Mouse (Mus musculus) CH12.LX (cell line): ENCODE data around the gene Cmss1. TPM values are rescaled to one million over a fixed set of nuclear protein-coding genes. Genes with fewer than 3 reads are reported as not detected.

Experiments
- DNase-seq: peaks from one replicate; pipeline ENCODE4 v3.0.0-alpha.2; 2013; ENCODE audit errors: extremely low read depth
- H3K27ac ChIP-seq: 2 replicates; pipeline ENCODE4 v1.5.1; 2012; ENCODE audit warnings: low read depth, mild to moderate bottlenecking, control low read depth, moderate library complexity; ENCODE audit not compliant: insufficient read depth
- H3K27me3 ChIP-seq: replicated peaks from 2 replicates; pipeline ENCODE3; 2012; ENCODE audit warnings: inconsistent platforms
- H3K36me3 ChIP-seq, 2 experiments: replicated peaks in 1 of 2; 2 replicates each; pipeline versions ENCODE3 to v1.6.1; 2012; ENCODE audit warnings: inconsistent platforms in 1 of 2, low read length in 1 of 2, mild to moderate bottlenecking in 1 of 2, mixed read lengths in 1 of 2, moderate library complexity in 1 of 2; ENCODE audit not compliant: control insufficient read depth in 1 of 2, insufficient read depth in 1 of 2
- H3K4me1 ChIP-seq, 2 experiments: 2 replicates each; pipeline ENCODE4 v1.6.1; 2012; ENCODE audit warnings: inconsistent platforms in 1 of 2, moderate library complexity in 1 of 2; ENCODE audit not compliant: insufficient read depth in 2 of 2, control insufficient read depth in 1 of 2
- H3K4me2 ChIP-seq: 2 replicates; pipeline ENCODE4 v1.6.1; 2012; ENCODE audit warnings: low read depth, mild to moderate bottlenecking, control low read depth; ENCODE audit not compliant: poor library complexity, insufficient read depth, severe bottlenecking
- H3K4me3 ChIP-seq, 3 experiments: fragments of 150-350 bp in 1 of 3; sonication (generic) in 1 of 3; replicated peaks in 1 of 3; 2 replicates each; pipeline versions ENCODE3 to v1.5.1; 2011 to 2012; ENCODE audit warnings: low read depth in 2 of 3, low read length in 2 of 3, mild to moderate bottlenecking in 2 of 3, moderate library complexity in 2 of 3, control low read depth in 1 of 3, improper control_type of control experiment in 1 of 3, inconsistent platforms in 1 of 3, mixed read lengths in 1 of 3; ENCODE audit not compliant: poor library complexity in 1 of 3
- H3K79me2 ChIP-seq: replicated peaks from 2 replicates; pipeline ENCODE4 v1.6.1; 2012; ENCODE audit warnings: mild to moderate bottlenecking, moderate library complexity; ENCODE audit not compliant: control insufficient read depth, poor library complexity, insufficient read depth, severe bottlenecking; ENCODE audit errors: extremely low read depth
- H3K9ac ChIP-seq: 2 replicates; pipeline ENCODE4 v1.6.1; 2012; ENCODE audit warnings: low read depth, mild to moderate bottlenecking, control low read depth, moderate library complexity; ENCODE audit not compliant: insufficient read depth
- H3K9me3 ChIP-seq: replicated peaks from 2 replicates; pipeline ENCODE3; 2012; ENCODE audit warnings: low read length, inconsistent platforms, mixed read lengths
- CHD1 ChIP-seq: IDR thresholded peaks from 2 replicates; pipeline ENCODE4 v1.6.1; 2012; ENCODE audit warnings: low read depth, low read length, improper control_type of control experiment, inconsistent platforms
- CTCF ChIP-seq, 2 experiments: IDR thresholded peaks in 1 of 2; conservative IDR thresholded peaks in 1 of 2; 2 replicates each; pipeline ENCODE4 v1.5.1; 2011 to 2012; ENCODE audit warnings: low read depth in 2 of 2, low read length in 2 of 2, improper control_type of control experiment in 1 of 2, inconsistent platforms in 1 of 2, mild to moderate bottlenecking in 1 of 2, moderate library complexity in 1 of 2
- GABPA ChIP-seq: IDR thresholded peaks from 2 replicates; pipeline ENCODE4 v1.6.1; 2012; ENCODE audit warnings: low read depth, low read length, improper control_type of control experiment, inconsistent platforms; ENCODE audit not compliant: insufficient replicate concordance
- IRF4 ChIP-seq: IDR thresholded peaks from 2 replicates; pipeline ENCODE4 v1.6.1; 2014; ENCODE audit warnings: low read depth, mild to moderate bottlenecking, inconsistent platforms, low read length, improper control_type of control experiment
- JUND ChIP-seq: conservative IDR thresholded peaks from 2 replicates; pipeline ENCODE4 v1.6.1; 2011; ENCODE audit warnings: low read depth, low read length, improper control_type of control experiment
- KAT2A ChIP-seq: IDR thresholded peaks from 2 replicates; pipeline ENCODE4 v1.6.1; 2012; ENCODE audit warnings: low read length, improper control_type of control experiment, inconsistent platforms; ENCODE audit not compliant: insufficient replicate concordance
- MAFK ChIP-seq: IDR thresholded peaks from 2 replicates; pipeline ENCODE4 v1.6.1; 2011; ENCODE audit warnings: low read length, improper control_type of control experiment; ENCODE audit not compliant: insufficient replicate concordance
- MAX ChIP-seq: IDR thresholded peaks from 2 replicates; pipeline ENCODE4 v1.6.1; 2011; ENCODE audit warnings: low read length, improper control_type of control experiment
- MYC ChIP-seq: IDR thresholded peaks from 2 replicates; pipeline ENCODE4 v1.6.1; 2011; ENCODE audit warnings: low read depth, mild to moderate bottlenecking, improper control_type of control experiment, low read length
- PAX5 ChIP-seq: IDR thresholded peaks from 2 replicates; pipeline ENCODE4 v1.6.1; 2012; ENCODE audit warnings: low read length, inconsistent platforms, mixed read lengths
- POLR2A ChIP-seq: IDR thresholded peaks from 2 replicates; pipeline ENCODE4 v1.6.1; 2011; ENCODE audit warnings: low read depth, mild to moderate bottlenecking, improper control_type of control experiment, low read length
- RAD21 ChIP-seq: IDR thresholded peaks from 2 replicates; pipeline ENCODE4 v1.6.1; 2011; ENCODE audit warnings: low read depth, mild to moderate bottlenecking, low read length, improper control_type of control experiment, moderate library complexity
- SIN3A ChIP-seq: IDR thresholded peaks from 2 replicates; pipeline ENCODE4 v1.6.1; 2012; ENCODE audit warnings: low read length, improper control_type of control experiment, inconsistent platforms
- SMC3 ChIP-seq: IDR thresholded peaks from 2 replicates; pipeline ENCODE4 v1.6.1; 2011; ENCODE audit warnings: low read depth, low read length, improper control_type of control experiment
- TBP ChIP-seq: conservative IDR thresholded peaks from 2 replicates; pipeline ENCODE4 v1.6.1; 2011; ENCODE audit warnings: low read depth, low read length, improper control_type of control experiment
- TCF12 ChIP-seq: IDR thresholded peaks from 2 replicates; pipeline ENCODE4 v1.6.1; 2014; ENCODE audit warnings: low read depth, mild to moderate bottlenecking, inconsistent platforms, low read length, improper control_type of control experiment
- USF1 ChIP-seq: IDR thresholded peaks from 2 replicates; pipeline ENCODE4 v1.6.1; 2014; ENCODE audit warnings: low read depth, mild to moderate bottlenecking, inconsistent platforms, low read length, improper control_type of control experiment
- ZC3H11A ChIP-seq: IDR thresholded peaks from 2 replicates; pipeline ENCODE4 v1.6.1; 2012; ENCODE audit warnings: low read depth, mild to moderate bottlenecking, inconsistent platforms, low read length, improper control_type of control experiment
- dilution Hi-C: fragments of 300-500 bp; cut with MboI; formaldehyde crosslinking; loops from 2 replicates; pipeline ENCODE4 v1.14.3; 2020; ENCODE audit warnings: low sequenced_read_pairs; ENCODE audit not compliant: extremely low pct_unique_long_range_greater_than_20kb, extremely low pct_ligation_motif_present
- in situ Hi-C: fragments of 300-500 bp; cut with MboI; formaldehyde crosslinking; loops from 3 replicates; pipeline ENCODE4 v1.14.3; 2019; ENCODE audit warnings: low sequenced_read_pairs, low pct_ligation_motif_present, low pct_unique_long_range_greater_than_20kb, mixed read lengths
- polyA plus RNA-seq: library from polyadenylated mRNA; unstranded; fragments of >175 nt; gene quantifications from 2 replicates; pipeline ENCODE4 v1.2.1, GENCODE M21; 2012; ENCODE audit warnings: low read depth; ENCODE audit not compliant: insufficient read length
- total RNA-seq, 2 experiments: library from RNA; depleted of rRNA; stranded (reverse); fragments of 300-350 nt in 1 of 2; fragments of >200 nt in 1 of 2; gene quantifications; 2 replicates each; pipeline ENCODE4 v1.2.3; 2012 to 2014

Cmss1 gene
- total and polyA plus RNA-seq, 3 experiments = 94.7 to 107 (median 103) TPM

DNA sequence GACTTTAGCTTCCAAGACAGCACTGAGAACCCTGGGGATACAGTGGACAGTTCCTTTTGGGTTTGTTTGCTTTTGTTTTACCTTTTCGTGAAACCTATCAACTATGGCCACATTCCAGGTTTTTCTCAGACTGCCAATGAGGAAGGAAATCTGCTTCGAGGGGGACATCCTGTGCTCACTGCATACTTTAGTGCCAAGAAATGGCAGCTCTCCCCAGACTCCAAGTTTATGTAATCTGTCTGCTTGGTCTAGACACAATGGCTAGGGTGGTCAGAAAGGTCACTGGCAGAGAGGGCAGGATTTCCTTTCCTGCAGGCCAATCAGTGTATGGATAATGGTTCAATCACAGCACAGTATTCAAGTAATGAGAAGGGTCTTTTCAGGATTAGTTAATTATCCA, 24.7 kb downstream of the Cmss1 start:
- H3K27ac ChIP-seq = no peak overlapping the region
- dilution Hi-C loops (no loop called here), in situ Hi-C loops (no loop called here)
- H3K36me3 ChIP-seq = peaks cover 0 to 18% of the 10 kb centered on the region in 2 experiments
- no peaks in the 10 kb centered on the region for H3K9me3 ChIP-seq
- TF ChIP-seq KAT2A = no peak
- no peak for TF ChIP-seq PAX5
- TF ChIP-seq IRF4 = no peak
- no peak for TF ChIP-seq POLR2A
- TF ChIP-seq TCF12 = no peak
- no peak for TF ChIP-seq MAFK
- TF ChIP-seq USF1 = no peak
- no peak for TF ChIP-seq CHD1
- no peak for TF ChIP-seq SIN3A
- TF ChIP-seq JUND = no peak
- TF ChIP-seq TBP = no peak
- no peak for TF ChIP-seq SMC3
- TF ChIP-seq MAX = no peak
- H3K27me3 ChIP-seq = no peaks in the 10 kb centered on the region
- no peak overlapping the region for H3K9ac ChIP-seq
- H3K79me2 ChIP-seq = peaks cover 2% of the 10 kb centered on the region; the same call in 1 of the 2 replicates
- H3K4me2 ChIP-seq = no peak overlapping the region
- H3K4me1 ChIP-seq = peaks cover 0 to 18% of the 10 kb centered on the region in 2 experiments; a peak in 3 of 4 replicates
- no peak for DNase-seq
- H3K4me3 ChIP-seq = no peak overlapping the region

DNA sequence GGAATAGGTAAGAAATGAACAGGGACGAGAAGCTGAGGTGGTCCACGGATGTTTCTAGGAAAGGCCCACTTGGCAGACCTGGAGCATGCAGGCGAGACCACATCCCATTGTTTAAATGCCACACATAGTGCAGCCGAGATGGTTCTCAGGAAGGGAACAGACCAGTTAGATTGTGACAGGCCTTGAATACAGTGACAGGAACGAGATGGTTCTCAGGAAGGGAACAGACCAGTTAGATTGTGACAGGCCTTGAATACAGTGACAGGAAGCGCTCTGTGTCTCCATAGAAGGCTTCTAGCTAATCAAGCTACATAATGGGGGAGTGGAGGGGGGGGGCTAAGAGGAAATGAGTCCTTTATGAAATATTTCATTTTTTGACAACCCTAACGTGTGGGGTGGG, 26.6 kb downstream of the Cmss1 start:
- dilution Hi-C loops (no loop called here), in situ Hi-C loops (no loop called here)
- Histone ChIP-seq H3K79me2 (peaks cover 5% of the 10 kb centered on the region), H3K27ac (no peak overlapping the region), H3K9ac (no peak overlapping the region), H3K27me3 (no peaks in the 10 kb centered on the region), H3K4me2 (no peak overlapping the region), H3K4me1 (peaks cover 0 to 23% of the 10 kb centered on the region in 2 experiments; a peak in 2 of 4 replicates), H3K9me3 (no peaks in the 10 kb centered on the region), H3K4me3 (no peak overlapping the region), H3K36me3 (peaks cover 0 to 29% of the 10 kb centered on the region in 2 experiments)
- TF ChIP-seq GABPA = no peak
- TF ChIP-seq MAFK = no peak
- DNase-seq = no peak

DNA sequence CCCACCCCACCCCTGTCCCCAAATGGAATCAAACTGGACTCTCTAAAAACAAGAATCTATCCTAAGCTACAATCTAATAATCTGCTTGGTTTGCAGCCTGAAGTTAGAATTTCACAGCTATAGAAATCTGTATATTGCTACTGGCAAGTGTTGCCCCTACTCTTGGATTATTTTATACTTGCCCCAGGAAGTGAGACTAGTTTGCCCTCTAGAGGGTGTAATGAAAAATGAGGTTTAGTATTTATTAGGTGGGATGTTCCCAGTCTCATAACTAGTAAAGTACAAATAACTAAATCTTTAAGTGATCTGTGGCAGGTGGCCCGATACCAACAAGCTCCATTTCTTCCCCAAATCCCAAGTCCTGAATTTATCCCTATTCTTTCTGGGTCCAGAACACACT, 29.1 kb downstream of the Cmss1 start:
- no peak for DNase-seq
- Histone ChIP-seq H3K4me3 (no peak overlapping the region), H3K79me2 (peaks cover 8% of the 10 kb centered on the region), H3K4me2 (no peak overlapping the region), H3K36me3 (peaks cover 0 to 43% of the 10 kb centered on the region in 2 experiments), H3K4me1 (peaks cover 0 to 34% of the 10 kb centered on the region in 2 experiments; a peak in 1 of 4 replicates), H3K27me3 (no peaks in the 10 kb centered on the region), H3K9ac (no peak overlapping the region), H3K9me3 (no peaks in the 10 kb centered on the region), H3K27ac (no peak overlapping the region)
- in situ Hi-C loops (loop anchor here (10.0 kb wide), 1 partner anchor 183 kb away; no protein-coding TSS in a partner anchor), dilution Hi-C loops (no loop called here)
- peak; percentile 77 for TF ChIP-seq RAD21
- no peak for TF ChIP-seq MYC
- TF ChIP-seq CTCF (conservative IDR thresholded peaks at IDR 0.05 in 1 of 2, IDR thresholded peaks at IDR 0.05 in 1 of 2; ENCODE audit: low read depth in 2 of 2, low read length in 2 of 2) = peak in 1 of 2 experiments; percentile 66; a peak in 2 of 4 replicates
- TF ChIP-seq MAX = no peak
- TF ChIP-seq ZC3H11A = peak; percentile 43; the same call in 1 of the 2 replicates
- TF ChIP-seq SMC3 = peak; percentile 56
